Mouse (Mus musculus) forebrain, embryonic 15.5 days (tissue): Measurements from ENCODE around the gene Gab3. TPM values are rescaled to one million over a fixed set of nuclear protein-coding genes. Genes with fewer than 3 reads are reported as not detected.

Source experiments
- ATAC-seq: fragments of 200-750 bp; cut with Nextera tagmentation; replicated peaks from 2 replicates; pipeline ENCODE4 v1.8.0; 2017; ENCODE audit warnings: mild to moderate bottlenecking, moderate TSS enrichment, moderate library complexity
- H3K27ac ChIP-seq: fragments of 300-500 bp; sonication (generic); replicated peaks from 2 replicates; pipeline ENCODE4 v1.5.1; 2015; ENCODE audit warnings: mild to moderate bottlenecking, inconsistent platforms
- H3K27me3 ChIP-seq: fragments of 300-500 bp; sonication (generic); 2 replicates; pipeline ENCODE4 v1.6.1; 2015; ENCODE audit warnings: inconsistent platforms
- H3K36me3 ChIP-seq: fragments of 300-500 bp; sonication (generic); 2 replicates; pipeline ENCODE4 v1.6.1; 2015; ENCODE audit warnings: mild to moderate bottlenecking, inconsistent platforms
- H3K4me1 ChIP-seq: fragments of 300-500 bp; sonication (generic); 2 replicates; pipeline ENCODE4 v1.6.1; 2015; ENCODE audit warnings: inconsistent platforms
- H3K4me2 ChIP-seq: fragments of 300-500 bp; sonication (generic); replicated peaks from 2 replicates; pipeline ENCODE4 v1.6.1; 2015; ENCODE audit warnings: mild to moderate bottlenecking, inconsistent platforms
- H3K4me3 ChIP-seq: fragments of 300-500 bp; sonication (generic); 2 replicates; pipeline ENCODE4 v1.5.1; 2015; ENCODE audit warnings: mild to moderate bottlenecking, inconsistent platforms
- H3K9ac ChIP-seq: fragments of 300-500 bp; sonication (generic); replicated peaks from 2 replicates; pipeline ENCODE4 v1.6.1; 2015; ENCODE audit warnings: mild to moderate bottlenecking, inconsistent platforms
- H3K9me3 ChIP-seq: fragments of 300-500 bp; sonication (generic); 2 replicates; pipeline ENCODE4 v1.6.1; 2016; ENCODE audit warnings: inconsistent platforms
- WGBS: fragments of 180-500 bp; shearing (Covaris S2); methylation state at CpG from one replicate; pipeline ENCODE4 v1.1.7; 2015; ENCODE audit warnings: mixed read lengths; 5-methylcytosine and 5-hydroxymethylcytosine counted together
- polyA plus RNA-seq: library from polyadenylated mRNA; unstranded; fragments of >200 nt; fragmentation: Nextera tagmentation; extraction: Ambion mirVana; gene quantifications from 2 replicates; pipeline ENCODE4 v1.2.1, GENCODE M21; 2015

Gab3 gene
- polyA plus RNA-seq, result 0.96 and 1.0 TPM in 2 replicates

- Histone ChIP-seq H3K9ac (peak within 1 kb of the TSS; percentile 37), H3K4me2 (peak within 1 kb of the TSS; percentile 59), H3K4me3 (peak within 1 kb of the TSS; percentile 48), H3K27ac (no peak within 1 kb of the TSS), H3K27me3 (no peaks in the 10 kb centered on the region), H3K36me3 (no peaks in the 10 kb centered on the region), H3K9me3 (no peaks in the 10 kb centered on the region), H3K4me1 (no peaks in the 10 kb centered on the region)
- WGBS, result 19% methylated on average over 13 of the region's 17 CpGs
- peak; percentile 93 for ATAC-seq
Measured at GRCm38 (mm10) chrX:75084774-75085508, at the start of gene Gab3. Gene Gab3 (minus strand): TSS chrX:75085458.

GRCm38 (mm10) chrX:75130467-75131160 lies 45.4 kb upstream of the Gab3 start, which contains the start of gene Mpp1:
Gene Mpp1 (minus strand): TSS chrX:75131016.
- WGBS, result 25% methylated on average over 30 of the region's 36 CpGs
- H3K4me3 ChIP-seq, result peak within 1 kb of the TSS; percentile 47

GRCm38 (mm10) chrX:75129474-75129873 lies 44.2 kb upstream of the Gab3 start:
- H3K36me3 ChIP-seq, result no peaks in the 10 kb centered on the region
- 72% methylated on average over 2 of the region's 2 CpGs for whole genome bisulfite sequencing
- no peaks in the 10 kb centered on the region for H3K9me3 ChIP-seq
- ATAC-seq, result no peak
- no peaks in the 10 kb centered on the region for H3K4me1 ChIP-seq
- no peaks in the 10 kb centered on the region for H3K27me3 ChIP-seq
- H3K4me3 ChIP-seq, result no peak overlapping the region
- no peak overlapping the region for H3K27ac ChIP-seq
- no peak overlapping the region for H3K4me2 ChIP-seq
- H3K9ac ChIP-seq, result no peak overlapping the region

More at GRCm38 (mm10) chrX:75130467-75131160, 45.4 kb upstream of the Gab3 start, which contains the start of gene Mpp1:
- ATAC-seq, result peak; percentile 100
- Histone ChIP-seq H3K9me3 (no peaks in the 10 kb centered on the region), H3K36me3 (no peaks in the 10 kb centered on the region), H3K9ac (peak within 1 kb of the TSS; percentile 59), H3K27me3 (no peaks in the 10 kb centered on the region), H3K27ac (no peak within 1 kb of the TSS), H3K4me1 (no peaks in the 10 kb centered on the region), H3K4me2 (peak within 1 kb of the TSS; percentile 56)

GRCm38 (mm10) chrX:75128333-75128980 lies 43.2 kb upstream of the Gab3 start:
- Histone ChIP-seq H3K4me2 (no peak overlapping the region), H3K4me1 (no peaks in the 10 kb centered on the region), H3K36me3 (no peaks in the 10 kb centered on the region), H3K27ac (no peak overlapping the region), H3K4me3 (no peak overlapping the region), H3K9ac (no peak overlapping the region), H3K27me3 (no peaks in the 10 kb centered on the region), H3K9me3 (no peaks in the 10 kb centered on the region)
- ATAC-seq, result no peak

- Histone ChIP-seq H3K4me3 (no peak overlapping the region), H3K27ac (no peak overlapping the region), H3K4me1 (no peaks in the 10 kb centered on the region), H3K9me3 (no peaks in the 10 kb centered on the region), H3K36me3 (no peaks in the 10 kb centered on the region), H3K27me3 (no peaks in the 10 kb centered on the region), H3K9ac (no peak overlapping the region), H3K4me2 (no peak overlapping the region)
- no peak for ATAC-seq
Measured at GRCm38 (mm10) chrX:75126893-75127292, 41.6 kb upstream of the Gab3 start.

- H3K9me3 ChIP-seq, result no peaks in the 10 kb centered on the region
- 89% methylated on average over 3 of the region's 3 CpGs for WGBS
- no peak overlapping the region for H3K4me3 ChIP-seq
- H3K9ac ChIP-seq, result no peak overlapping the region
- H3K4me2 ChIP-seq, result no peak overlapping the region
- H3K27me3 ChIP-seq, result no peaks in the 10 kb centered on the region
- H3K36me3 ChIP-seq, result no peaks in the 10 kb centered on the region
- H3K27ac ChIP-seq, result no peak overlapping the region
- no peaks in the 10 kb centered on the region for H3K4me1 ChIP-seq
- no peak for ATAC-seq
Measured at GRCm38 (mm10) chrX:75125606-75126005, 40.3 kb upstream of the Gab3 start.

- Histone ChIP-seq H3K27ac (no peak overlapping the region), H3K4me1 (no peaks in the 10 kb centered on the region), H3K9me3 (no peaks in the 10 kb centered on the region), H3K4me2 (no peak overlapping the region), H3K9ac (no peak overlapping the region), H3K4me3 (no peak overlapping the region), H3K36me3 (no peaks in the 10 kb centered on the region), H3K27me3 (no peaks in the 10 kb centered on the region)
- no peak for ATAC-seq
Measured at GRCm38 (mm10) chrX:75115550-75115949, 30.3 kb upstream of the Gab3 start.

- peaks cover 5% of the 10 kb centered on the region; the same call in 1 of the 2 replicates for H3K4me1 ChIP-seq
- no peak overlapping the region for H3K4me3 ChIP-seq
- no peak overlapping the region for H3K4me2 ChIP-seq
- H3K9me3 ChIP-seq, result no peaks in the 10 kb centered on the region
- no peaks in the 10 kb centered on the region for H3K27me3 ChIP-seq
- WGBS, result 90% methylated on average over 6 of the region's 6 CpGs
- no peak overlapping the region for H3K27ac ChIP-seq
- H3K36me3 ChIP-seq, result peaks cover 22% of the 10 kb centered on the region; the same call in 1 of the 2 replicates
- ATAC-seq, result no peak
- H3K9ac ChIP-seq, result no peak overlapping the region
Measured at GRCm38 (mm10) chrX:75102293-75102692, 17.0 kb upstream of the Gab3 start.

GRCm38 (mm10) chrX:75098799-75099198 lies 13.5 kb upstream of the Gab3 start:
- 83% methylated on average over 8 of the region's 8 CpGs for WGBS
- H3K4me3 ChIP-seq, result no peak overlapping the region
- no peaks in the 10 kb centered on the region for H3K27me3 ChIP-seq
- no peak overlapping the region for H3K4me2 ChIP-seq
- no peak overlapping the region for H3K27ac ChIP-seq
- H3K9ac ChIP-seq, result no peak overlapping the region
- ATAC-seq, result no peak
- H3K9me3 ChIP-seq, result no peaks in the 10 kb centered on the region
- 0 out of 2 replicates have a peak, but pooled peaks cover 8% of the 10 kb centered on the region for H3K36me3 ChIP-seq
- peaks cover 10% of the 10 kb centered on the region for H3K4me1 ChIP-seq

GRCm38 (mm10) chrX:75096163-75096770 lies 11.0 kb upstream of the Gab3 start:
- peak overlapping the region; percentile 71 for H3K27ac ChIP-seq
- ATAC-seq, result peak; percentile 16; the same call in 1 of the 2 replicates
- H3K36me3 ChIP-seq, result 0 out of 2 replicates have a peak, but pooled peaks cover 2% of the 10 kb centered on the region
- H3K4me3 ChIP-seq, result peak overlapping the region; percentile 58
- peak overlapping the region; percentile 57 for H3K9ac ChIP-seq
- WGBS, result 19% methylated on average over 23 of the region's 23 CpGs
- peaks cover 10% of the 10 kb centered on the region for H3K4me1 ChIP-seq
- H3K4me2 ChIP-seq, result peak overlapping the region; percentile 57
- no peaks in the 10 kb centered on the region for H3K27me3 ChIP-seq
- H3K9me3 ChIP-seq, result no peaks in the 10 kb centered on the region

GRCm38 (mm10) chrX:75095369-75096162 lies 10.3 kb upstream of the Gab3 start, which contains the start of gene Dkc1:
Gene Dkc1 (plus strand): TSS chrX:75095854.
- WGBS, result 18% methylated on average over 29 of the region's 29 CpGs
- H3K9me3 ChIP-seq, result no peaks in the 10 kb centered on the region

More at GRCm38 (mm10) chrX:75095369-75096162, 10.3 kb upstream of the Gab3 start, which contains the start of gene Dkc1:
- Histone ChIP-seq H3K27ac (peak within 1 kb of the TSS; percentile 71), H3K4me2 (peak within 1 kb of the TSS; percentile 57), H3K27me3 (no peaks in the 10 kb centered on the region), H3K9ac (peak within 1 kb of the TSS; percentile 57), H3K4me3 (peak within 1 kb of the TSS; percentile 58), H3K36me3 (no peaks in the 10 kb centered on the region), H3K4me1 (peaks cover 10% of the 10 kb centered on the region)
- ATAC-seq, result peak; percentile 99
